Mouse (Mus musculus): ENCODE results near the gene Prss43.
"Not testable (repeated sequence)": the region's sequence is repeated elsewhere in the genome, so short reads cannot be mapped to it uniquely, and the experiment has no call there.

Prss43 gene

GRCm38 (mm10) chr9:110826390-110826789, at the start of gene Prss43:
Prss43 (plus strand) TSS chr9:110826690.
- no peak for DNase-seq (ENCODE audit: inconsistent ontology term)

- no peak for DNase-seq (ENCODE audit: inconsistent ontology term)
These were observed 48.4 kb upstream of the Prss43 start for GRCm38 (mm10) chr9:110778100-110778499.

DNA sequence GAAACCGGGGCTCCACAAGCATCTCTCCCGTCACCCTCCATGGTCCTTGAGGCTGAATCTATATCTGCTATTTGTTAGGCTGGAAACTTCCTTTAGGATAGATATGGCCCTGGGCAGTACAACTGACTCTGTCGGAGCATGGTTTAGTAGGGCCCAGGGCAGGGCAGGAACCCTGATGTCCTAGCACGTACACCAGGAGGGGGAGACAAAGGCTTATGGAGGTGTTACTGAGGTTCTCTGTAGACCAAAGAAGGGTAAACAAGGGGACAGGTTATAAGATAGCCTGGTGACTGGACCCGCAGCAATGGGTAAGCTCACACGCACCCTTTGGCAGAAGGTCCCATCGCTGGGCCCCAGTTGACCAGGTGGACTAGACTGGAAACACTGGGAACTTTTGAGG, 47.9 kb upstream of the Prss43 start:
- DNase-seq (ENCODE audit: inconsistent ontology term): no peak

DNA sequence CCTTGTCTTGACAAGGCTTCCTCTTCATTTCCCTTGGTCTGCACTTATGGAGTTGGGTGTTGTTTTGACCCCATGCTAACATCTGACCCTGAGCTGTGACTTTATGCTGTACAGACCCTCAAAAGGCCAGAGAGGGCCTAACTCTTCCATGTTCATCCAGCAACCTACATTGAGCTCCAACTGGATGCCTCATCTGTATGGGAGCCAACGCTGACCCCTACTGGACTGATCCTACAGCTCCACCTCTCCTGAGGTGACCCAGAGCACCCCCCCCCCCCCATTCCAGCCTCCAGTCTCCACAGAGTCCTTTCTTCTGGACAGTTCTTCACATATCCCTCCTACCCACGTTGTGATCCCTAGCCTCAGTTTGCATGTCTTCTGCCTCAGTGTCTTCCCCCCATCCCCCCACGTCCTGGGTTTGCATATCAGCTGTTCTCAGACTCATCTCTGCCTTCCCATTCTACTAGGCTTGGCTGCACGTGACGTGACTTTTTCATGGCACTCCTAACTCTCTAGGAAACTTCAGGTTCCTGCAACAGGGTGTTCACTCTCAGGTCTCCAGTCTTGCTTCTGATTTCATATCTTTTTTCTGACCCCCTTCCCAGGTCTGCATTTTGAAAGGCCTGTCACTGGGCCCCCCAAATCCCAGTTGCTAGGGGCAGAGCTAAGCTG, 47.1 kb upstream of the Prss43 start:
- no peak for DNase-seq (ENCODE audit: inconsistent ontology term)

DNA sequence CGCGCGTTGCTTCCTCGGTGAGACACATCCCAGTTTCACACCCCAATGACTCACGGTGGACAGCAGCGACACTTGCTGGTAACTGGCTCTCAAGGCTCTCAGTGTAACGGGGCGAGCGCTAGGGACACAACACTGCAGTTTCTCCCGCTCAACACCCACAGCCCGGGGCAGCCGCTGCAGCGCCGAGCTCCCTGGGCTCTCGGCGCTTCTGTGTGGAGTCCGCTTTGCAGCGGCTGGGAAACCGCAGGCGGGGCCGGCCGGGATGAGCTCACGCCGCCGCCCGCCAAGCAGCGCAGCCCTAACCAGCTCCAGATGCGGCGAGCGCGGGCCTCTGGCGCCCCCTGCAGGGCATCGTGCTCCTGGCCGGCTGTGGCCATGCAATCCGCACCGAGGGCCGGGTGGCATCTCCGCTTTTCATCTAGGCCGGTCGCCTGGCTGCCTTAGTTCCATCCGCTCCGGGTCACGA, 45.2 kb upstream of the Prss43 start:
- DNase-seq (ENCODE audit: inconsistent ontology term): peak; percentile 98

GRCm38 (mm10) chr9:110781731-110782130, 44.8 kb upstream of the Prss43 start:
- peak; percentile 99 for DNase-seq (ENCODE audit: inconsistent ontology term)

- DNase-seq (ENCODE audit: inconsistent ontology term): peak; percentile 9
These were observed 42.9 kb upstream of the Prss43 start for GRCm38 (mm10) chr9:110783611-110784010.

GRCm38 (mm10) chr9:110788169-110788568, 38.3 kb upstream of the Prss43 start:
- DNase-seq (ENCODE audit: inconsistent ontology term): no peak

DNA sequence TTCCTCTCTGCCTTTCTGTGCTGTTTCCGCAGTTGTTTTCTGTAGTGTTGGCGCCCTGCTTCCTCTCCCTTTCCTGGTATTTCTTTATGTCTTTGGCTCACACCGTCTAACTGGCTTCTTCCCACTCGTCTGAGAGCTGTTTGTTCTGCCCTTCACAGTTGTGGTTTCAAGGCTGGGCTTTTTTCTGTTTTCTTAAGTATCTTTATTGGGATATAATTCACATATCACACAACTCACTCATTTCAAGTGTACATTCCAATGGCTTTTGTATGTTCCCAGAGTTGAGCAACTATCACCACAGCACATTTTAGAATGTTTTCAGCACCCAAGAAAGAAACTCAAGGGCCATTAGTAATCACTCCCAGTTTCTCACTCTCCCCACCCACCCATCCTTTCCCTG, 36.0 kb upstream of the Prss43 start:
- peak; percentile 59 for DNase-seq (ENCODE audit: inconsistent ontology term)

- DNase-seq (ENCODE audit: inconsistent ontology term): no peak
These were observed 29.5 kb upstream of the Prss43 start for GRCm38 (mm10) chr9:110797013-110797412.

DNA sequence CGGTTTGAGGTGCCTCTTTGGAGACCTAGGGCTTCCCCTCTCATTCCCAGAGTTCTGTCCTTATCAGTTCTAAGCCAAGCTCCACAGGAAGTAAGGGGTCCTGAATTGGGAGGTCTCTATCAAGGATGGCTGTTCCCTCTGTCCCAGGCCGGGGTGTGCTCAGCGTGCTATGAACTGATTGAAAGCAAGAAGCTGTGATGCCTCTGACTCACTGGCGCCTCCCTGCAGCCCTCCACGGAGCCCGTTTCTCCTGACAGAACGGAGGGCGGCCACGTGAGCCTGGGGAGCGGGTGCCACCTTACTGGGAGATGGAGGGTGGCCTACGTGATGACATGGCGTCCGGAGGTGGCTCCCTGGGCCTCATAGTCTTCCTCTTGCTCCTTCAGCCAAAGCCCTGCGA, 28.6 kb upstream of the Prss43 start, which contains the start of gene Prss42:
Gene Prss42 (plus strand): TSS at position 301 of the 400 bp plus-strand sequence.
- DNase-seq (ENCODE audit: inconsistent ontology term): no peak

GRCm38 (mm10) chr9:110800834-110801479, 25.5 kb upstream of the Prss43 start:
- DNase-seq (ENCODE audit: inconsistent ontology term): no peak

DNA sequence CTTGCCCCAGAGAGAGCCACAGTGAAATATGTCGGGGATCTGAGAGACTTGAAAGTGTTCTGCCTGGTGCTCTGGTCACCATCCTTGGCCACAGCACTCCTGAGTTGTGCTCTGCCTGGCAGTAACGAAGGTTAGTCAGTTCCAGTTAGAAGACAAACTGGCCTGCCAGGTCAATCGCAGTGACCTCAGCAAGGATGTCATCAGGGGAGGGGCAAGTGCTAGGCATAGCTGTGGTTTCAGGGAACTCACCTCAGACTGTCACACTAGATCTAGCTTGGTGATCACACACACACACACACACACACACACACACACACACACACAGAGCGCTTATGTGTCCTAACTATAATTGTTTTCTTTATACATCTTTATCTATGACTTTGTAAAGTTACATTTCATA, 23.2 kb upstream of the Prss43 start:
- DNase-seq (ENCODE audit: inconsistent ontology term): peak; percentile 9

DNA sequence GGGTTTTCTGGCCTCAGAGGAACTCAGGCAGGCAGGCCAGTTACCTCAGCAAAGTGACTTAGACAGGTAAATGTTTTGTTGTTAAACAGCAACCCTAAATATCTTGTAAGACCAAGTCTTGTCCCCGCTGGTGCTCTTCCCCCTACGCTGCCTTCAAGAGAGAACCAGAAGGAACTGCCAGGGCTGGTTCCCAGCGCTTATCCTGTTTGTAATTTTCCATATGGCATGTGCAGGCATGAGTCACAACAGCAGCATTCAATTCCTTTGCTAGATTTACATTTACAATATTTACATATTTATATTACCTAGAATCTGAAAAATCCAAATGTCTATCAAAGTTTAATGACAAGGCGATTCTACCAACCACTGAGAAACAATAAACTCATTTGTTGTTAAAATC, 16.4 kb upstream of the Prss43 start:
- no peak for DNase-seq (ENCODE audit: inconsistent ontology term)

- DNase-seq (ENCODE audit: inconsistent ontology term): no peak
These were observed 12.7 kb upstream of the Prss43 start, which contains the start of gene Prss44 for GRCm38 (mm10) chr9:110813789-110814188. Prss44 (plus strand) TSS chr9:110813994.

- DNase-seq (ENCODE audit: inconsistent ontology term): not testable (repeated sequence)
These were observed 5.9 kb upstream of the Prss43 start for GRCm38 (mm10) chr9:110820546-110820945.

DNA sequence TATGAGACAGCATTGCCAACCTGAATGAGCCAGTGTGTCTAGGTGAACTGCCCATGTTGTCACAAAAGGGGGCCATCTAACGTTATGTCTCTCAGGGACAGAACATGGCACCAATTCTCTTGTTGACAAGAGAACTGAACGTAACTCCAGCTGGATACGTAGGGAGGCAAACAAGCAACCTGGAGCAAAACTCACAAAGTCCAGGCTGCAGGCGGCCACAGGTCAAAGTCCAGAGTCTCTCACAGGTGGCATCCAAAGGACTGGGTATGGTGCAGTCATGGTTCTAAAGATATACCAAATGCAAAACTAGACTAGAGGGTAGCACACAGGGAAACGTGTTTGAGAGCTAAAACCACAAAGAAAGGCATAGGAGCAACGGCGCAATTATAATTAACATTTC, 5.1 kb upstream of the Prss43 start:
- DNase-seq (ENCODE audit: inconsistent ontology term): no peak

DNA sequence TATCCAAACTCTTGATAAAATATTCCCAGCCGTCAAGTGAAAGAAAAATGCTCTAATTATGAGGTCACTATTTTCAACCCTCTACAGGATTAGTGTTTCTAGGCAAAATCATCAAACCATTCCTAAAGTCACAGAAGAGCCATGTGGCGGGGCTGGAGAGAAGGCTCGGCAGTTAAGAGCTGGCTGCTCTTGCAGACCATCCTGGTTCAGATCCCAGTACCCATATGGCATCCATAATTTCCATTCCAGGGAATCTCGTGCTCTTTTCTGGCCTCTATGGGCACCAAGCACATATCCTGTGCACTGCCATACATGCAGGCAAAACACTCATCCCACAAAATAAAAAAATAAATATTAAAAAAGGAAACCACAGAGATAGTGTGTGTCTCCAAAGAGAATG, 1.1 kb upstream of the Prss43 start:
- no peak for DNase-seq (ENCODE audit: inconsistent ontology term)

DNA sequence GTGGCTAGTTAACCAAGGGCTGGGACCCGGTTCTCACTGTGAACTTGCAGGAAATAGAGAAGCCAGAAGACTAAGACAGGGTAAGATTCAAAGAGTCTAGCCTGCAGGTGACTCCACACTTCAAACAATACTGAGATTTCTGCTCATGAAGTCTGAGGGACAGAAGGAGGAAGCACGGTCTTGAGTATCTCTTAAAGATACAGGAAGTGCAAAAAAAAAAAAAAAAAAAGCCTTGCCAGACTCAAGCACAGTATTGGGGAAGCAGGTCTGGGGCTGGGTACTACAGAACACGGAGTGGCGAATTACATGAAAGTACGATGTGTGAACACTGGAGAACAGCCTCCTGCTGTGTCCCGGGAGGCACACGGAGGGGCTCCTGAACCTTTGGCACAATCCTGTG, 658 bp upstream of the Prss43 start:
- DNase-seq (ENCODE audit: inconsistent ontology term): no peak

GRCm38 (mm10) chr9:110833021-110833420, 6.5 kb downstream of the Prss43 start:
- no peak for DNase-seq (ENCODE audit: inconsistent ontology term)

- no peak for DNase-seq (ENCODE audit: inconsistent ontology term)
These were observed 7.9 kb downstream of the Prss43 start, which contains the start of gene Prss45 for GRCm38 (mm10) chr9:110834411-110834810. Prss45 (plus strand) TSS chr9:110834588.

DNA sequence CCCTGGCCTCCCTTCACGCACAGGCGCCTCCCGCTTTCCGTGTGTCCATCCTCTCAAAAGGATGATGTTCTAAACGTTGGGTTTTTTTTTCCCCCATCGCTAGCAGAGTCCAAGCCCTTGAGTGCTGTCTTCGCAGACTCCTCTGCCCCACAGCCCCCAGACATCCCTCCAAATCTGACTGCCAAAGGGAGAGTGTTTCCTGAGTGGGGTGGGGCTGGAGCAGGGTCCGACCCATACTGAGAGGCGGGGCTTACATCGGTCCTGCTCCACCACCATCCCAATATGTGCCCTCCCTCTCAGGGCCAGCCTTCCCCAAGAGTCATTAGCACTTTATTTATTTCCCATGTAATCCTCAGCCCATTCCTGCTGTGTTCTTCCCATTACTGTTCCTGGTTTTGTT, 8.5 kb downstream of the Prss43 start:
- DNase-seq (ENCODE audit: inconsistent ontology term): no peak

DNA sequence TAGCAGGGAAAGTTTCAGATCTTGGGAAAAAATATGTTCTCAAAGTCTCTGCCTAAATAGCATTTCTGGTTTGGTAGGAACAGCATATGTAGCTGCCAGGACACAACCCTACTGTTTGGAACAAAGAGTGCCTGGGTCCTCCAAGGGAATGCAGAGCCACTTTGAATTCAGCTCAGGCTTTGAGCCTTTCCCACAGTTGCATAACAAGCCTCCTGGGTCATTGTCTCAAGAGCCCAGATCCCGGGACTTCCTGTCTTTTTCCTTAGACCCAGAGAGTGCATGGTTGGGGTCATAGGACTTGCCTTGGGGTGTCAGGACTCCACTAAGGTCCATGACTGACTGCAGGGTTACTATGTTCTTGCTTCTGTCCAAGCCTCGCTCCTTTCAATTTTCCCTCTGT, 9.6 kb downstream of the Prss43 start:
- DNase-seq (ENCODE audit: inconsistent ontology term): peak; percentile 7
